Mouse (Mus musculus) neural tube, embryonic 10.5 days (tissue): ENCODE measurements around the gene Selenoi.
"Not testable (repeated sequence)": the region's sequence is repeated elsewhere in the genome, so short reads cannot be mapped to it uniquely, and the experiment has no call there.

ENCODE experiments used
- DNase-seq: peaks from one replicate; pipeline ENCODE4 v3.0.0-alpha.2; 2017; ENCODE audit warnings: low spot score; ENCODE audit errors: extremely low spot score

The Selenoi gene

DNA sequence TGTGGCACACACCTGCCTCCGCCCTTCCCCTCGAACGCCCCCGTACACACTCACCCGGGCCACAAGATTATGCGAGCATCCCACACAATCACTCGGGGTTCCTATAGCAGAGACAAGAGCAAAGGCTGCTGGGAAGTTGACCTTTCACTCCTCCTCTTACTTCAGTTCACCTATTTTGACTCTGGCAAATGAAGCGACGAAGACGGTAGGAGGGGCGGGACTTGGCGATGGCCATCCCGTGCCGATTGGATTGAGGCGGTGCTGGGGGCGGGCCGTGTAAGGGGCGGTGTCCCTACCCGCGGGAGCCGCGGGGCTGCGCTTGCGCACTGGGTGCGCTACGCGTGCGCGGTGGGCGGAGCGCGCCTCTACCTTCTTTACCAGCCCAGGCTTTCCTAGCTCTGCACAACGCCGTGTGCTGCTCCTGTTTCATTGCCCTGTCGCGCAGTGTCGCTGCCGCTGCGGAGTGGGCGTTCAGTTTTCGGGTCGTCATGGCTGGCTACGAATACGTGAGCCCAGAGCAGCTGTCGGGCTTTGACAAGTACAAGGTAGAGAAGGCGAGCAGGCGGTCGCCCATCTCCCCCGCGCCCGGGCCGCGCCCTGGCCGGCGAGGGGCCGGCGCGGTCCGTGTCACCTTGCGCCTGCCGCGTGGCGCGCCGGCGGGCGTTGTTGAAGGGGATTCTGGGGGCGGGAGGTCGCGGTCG is at the start of gene Selenoi:
Gene Selenoi (plus strand): TSS at position 311 of the 701 bp plus-strand sequence.
- DNase-seq: peak; percentile 94

DNA sequence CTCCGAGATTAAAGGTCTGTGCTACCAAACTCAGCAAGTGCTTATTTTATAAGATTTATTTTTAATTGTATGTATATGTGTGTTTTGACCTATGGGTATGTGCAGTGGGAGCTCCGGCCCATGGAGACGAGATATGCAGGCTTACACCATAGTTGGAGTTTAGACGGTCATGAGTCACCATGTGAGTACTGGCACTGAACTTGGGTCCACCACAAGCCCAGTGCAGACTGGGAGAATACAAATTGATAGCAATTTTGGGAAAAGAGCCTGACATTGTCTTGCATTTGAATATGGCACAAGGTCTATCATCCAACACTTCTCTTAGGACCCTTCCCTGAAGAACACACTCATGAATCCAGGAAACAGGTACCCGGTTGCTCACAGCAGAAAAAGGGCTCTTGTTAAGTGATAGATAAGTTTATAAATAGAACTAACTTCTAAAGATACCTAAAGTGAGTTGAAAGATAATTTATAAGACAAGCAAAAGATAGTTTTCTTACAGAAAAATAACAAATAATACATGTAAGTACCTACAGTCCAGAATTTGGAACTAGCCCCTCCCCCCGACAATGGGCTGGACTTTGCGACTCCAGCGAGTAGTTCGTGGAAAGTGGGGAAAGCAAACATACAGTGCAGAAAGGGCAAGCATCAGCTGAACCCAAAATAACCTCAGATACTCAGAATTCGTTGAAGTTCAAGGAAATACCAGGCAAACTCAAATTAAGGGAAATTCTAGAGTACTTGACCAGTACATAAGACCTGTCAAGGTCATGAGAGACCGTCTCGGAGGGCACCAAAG is 44.5 kb upstream of the Selenoi start:
- no peak for DNase-seq

DNA sequence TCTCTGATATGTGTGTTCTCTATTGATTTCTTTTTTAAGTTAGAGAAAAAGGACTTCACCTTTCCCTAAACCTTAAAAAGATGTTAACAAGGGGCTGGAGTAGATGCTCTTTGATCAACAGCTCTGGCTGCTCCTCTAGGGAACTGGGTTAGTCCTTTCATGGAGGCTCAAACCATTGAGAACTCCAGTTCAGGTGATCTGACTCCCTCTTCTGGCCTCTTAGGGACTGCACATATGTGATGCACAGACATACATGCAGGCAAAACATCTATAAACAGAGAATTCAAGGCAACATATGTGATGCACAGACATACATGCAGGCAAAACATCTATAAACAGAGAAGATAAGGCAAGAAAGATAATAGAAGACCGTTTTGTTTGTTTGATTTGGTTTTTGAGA is 39.9 kb upstream of the Selenoi start:
- DNase-seq: no peak

GRCm38 (mm10) chr5:30195340-30195739 is 37.0 kb upstream of the Selenoi start:
- DNase-seq: no peak

GRCm38 (mm10) chr5:30198257-30198656 is 34.1 kb upstream of the Selenoi start:
- DNase-seq: no peak

- DNase-seq: no peak
Measured at GRCm38 (mm10) chr5:30201521-30201920, 30.9 kb upstream of the Selenoi start.

DNA sequence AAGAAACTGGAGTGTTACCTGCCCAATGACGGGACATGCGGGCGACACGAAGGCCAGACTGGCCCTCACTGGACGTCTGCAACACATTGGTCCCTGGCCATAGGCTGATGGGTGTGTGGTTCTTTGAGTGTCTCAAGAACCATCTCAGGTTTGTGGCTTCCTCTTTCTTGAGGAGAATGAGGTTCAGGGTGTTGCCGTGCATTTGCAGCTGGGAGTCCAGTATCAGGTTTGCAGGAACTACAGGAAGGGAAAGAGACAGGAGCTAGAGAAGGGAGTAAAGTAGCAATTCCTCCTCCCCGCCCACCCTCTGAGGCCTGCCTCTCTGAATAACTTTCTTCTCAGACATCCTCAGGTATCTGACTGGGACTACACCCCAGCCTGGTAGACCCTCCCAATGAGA is 30.2 kb upstream of the Selenoi start:
- DNase-seq: no peak

DNA sequence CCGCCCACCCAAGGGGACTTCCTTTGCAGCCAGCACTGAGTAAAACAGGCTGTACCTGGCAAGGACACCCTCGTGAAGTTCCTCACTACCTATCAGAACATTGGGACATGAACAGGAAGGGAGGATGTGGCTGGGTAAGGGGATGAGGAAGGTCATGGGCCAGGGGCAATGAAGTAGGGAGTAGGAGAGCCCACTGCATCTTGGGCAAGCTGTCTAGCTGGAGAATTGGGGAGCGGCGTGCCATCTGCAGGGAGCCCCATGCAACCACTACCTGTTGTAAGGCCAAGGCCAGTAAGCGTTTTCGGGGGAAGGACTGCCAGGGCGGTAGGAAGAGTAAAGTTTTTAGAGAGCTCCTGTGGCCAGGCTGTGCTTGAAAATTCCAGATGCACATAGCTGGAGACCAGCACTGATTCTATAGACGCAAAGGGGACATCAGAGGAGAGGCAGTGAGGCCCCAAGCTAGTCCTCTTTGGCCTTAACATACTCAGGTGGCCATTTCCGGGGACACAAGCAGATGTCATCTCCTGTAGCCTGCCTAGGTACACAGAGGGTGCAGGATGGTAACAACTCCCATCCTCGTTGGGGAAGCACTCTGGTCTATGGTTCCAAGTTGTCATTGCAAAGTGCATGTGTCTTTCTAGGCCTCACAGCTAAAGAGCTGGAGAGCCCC is 29.0 kb upstream of the Selenoi start:
- no peak for DNase-seq

DNA sequence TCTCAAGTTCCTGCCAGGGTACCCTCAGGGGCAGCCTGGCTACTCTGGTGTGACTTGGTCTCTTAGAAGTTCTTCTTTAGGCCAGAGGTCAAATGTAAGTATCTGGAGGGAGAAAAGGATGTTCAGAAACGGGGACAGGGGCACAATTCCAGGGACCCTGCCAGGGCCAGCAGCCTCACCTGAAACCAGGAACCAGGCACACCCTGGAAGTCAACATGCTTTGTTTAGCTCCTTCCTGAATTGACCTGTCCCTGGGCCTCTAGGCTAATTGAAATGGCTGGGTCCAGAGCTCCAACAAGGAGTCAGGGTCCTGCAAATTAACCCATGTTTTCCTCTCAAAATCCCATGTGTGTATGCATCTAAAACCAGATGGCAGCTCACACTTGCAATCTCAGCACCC is 27.9 kb upstream of the Selenoi start:
- DNase-seq: no peak

- DNase-seq: no peak
Measured at GRCm38 (mm10) chr5:30205034-30205433, 27.3 kb upstream of the Selenoi start.

GRCm38 (mm10) chr5:30205493-30205892 is 26.9 kb upstream of the Selenoi start, which contains the start of gene Adgrf3:
Adgrf3 (minus strand) TSS chr5:30205722.
- no peak for DNase-seq

- DNase-seq: peak; percentile 26
Measured at GRCm38 (mm10) chr5:30207276-30207675, 25.1 kb upstream of the Selenoi start.

GRCm38 (mm10) chr5:30210758-30211157 is 21.6 kb upstream of the Selenoi start:
- DNase-seq: not testable (repeated sequence)

- peak; percentile 50 for DNase-seq
Measured at GRCm38 (mm10) chr5:30214889-30215288, 17.5 kb upstream of the Selenoi start.

DNA sequence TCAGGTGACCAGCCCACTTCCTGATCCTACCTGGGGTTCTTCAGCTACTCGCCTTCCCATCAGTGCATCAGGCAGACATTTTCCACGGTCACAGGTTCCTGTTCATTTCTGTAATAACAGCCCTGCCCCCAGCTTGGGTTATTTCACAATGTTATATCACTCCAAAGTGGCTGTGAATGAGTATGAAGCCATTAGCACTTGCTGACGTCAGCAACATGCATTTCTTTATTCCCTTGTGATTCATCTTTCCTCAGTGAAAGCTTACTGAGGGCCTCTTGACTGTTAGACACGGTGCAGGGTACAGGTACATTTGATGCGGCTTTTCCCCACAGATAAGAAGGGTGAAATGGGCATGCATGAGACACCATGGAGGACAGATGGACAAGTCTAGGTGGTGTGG is 16.4 kb upstream of the Selenoi start:
- no peak for DNase-seq

DNA sequence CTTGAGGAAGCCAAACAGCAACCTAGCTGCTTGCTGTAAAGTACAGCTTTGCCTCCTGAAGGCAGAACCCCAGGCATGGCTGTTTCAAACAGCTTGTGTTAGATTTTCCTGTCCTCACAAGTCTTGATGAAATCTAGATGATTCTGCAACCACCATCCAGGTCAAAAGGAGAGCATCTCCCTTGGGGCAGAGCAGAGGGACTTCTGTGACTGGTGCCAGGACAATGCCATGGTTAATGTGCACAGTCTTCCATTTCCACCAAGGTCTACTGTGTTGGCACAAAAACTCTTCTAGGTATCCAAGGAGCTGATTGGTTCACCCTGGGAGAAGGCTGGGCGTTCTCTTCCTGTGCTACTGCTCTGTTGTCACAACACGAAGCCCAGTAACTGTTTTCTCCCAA is 12.7 kb upstream of the Selenoi start:
- DNase-seq: no peak

- DNase-seq: no peak
Measured at GRCm38 (mm10) chr5:30220666-30221065, 11.7 kb upstream of the Selenoi start.

GRCm38 (mm10) chr5:30222681-30223080 is 9.7 kb upstream of the Selenoi start:
- DNase-seq: no peak

DNA sequence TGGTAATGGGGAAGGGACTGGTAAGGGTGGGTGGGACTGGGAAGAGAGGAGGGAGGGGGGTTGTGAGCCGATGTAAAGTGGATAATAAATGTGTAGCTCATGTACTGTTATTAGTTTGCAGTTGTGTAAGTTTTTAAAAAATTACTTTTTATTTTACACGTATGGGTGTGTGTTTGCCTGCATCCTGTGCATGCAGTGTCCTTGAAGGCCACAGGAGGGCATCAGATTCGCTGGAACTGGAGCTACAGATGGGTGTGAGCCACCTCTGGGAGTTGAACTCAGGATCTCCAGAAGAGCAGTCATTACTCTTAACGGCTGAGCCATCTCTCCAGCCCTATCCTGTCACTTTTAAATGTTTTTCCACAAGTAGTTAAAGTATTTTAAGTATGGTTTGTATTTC is 1.5 kb upstream of the Selenoi start:
- no peak for DNase-seq

- no peak for DNase-seq
Measured at GRCm38 (mm10) chr5:30231891-30232270, 500 bp upstream of the Selenoi start.

- DNase-seq: no peak
Measured at GRCm38 (mm10) chr5:30233042-30233441, 661 bp downstream of the Selenoi start.

- no peak for DNase-seq
Measured at GRCm38 (mm10) chr5:30233979-30234378, 1.6 kb downstream of the Selenoi start.
